Mouse (Mus musculus) layer of hippocampus, adult 11-12 months (tissue): Measurements from ENCODE around the gene Eif4g3.
A peak's percentile ranks its signal among the peaks of the same experiment; 100 is the strongest.

Experiments
- DNase-seq: peaks from one replicate; pipeline ENCODE4 v3.0.0; 2022; ENCODE audit warnings: low spot score

Gene Eif4g3

GRCm38 (mm10) chr4:138063372-138064265, 70.8 kb downstream of the Eif4g3 start:
- no peak for DNase-seq

- no peak for DNase-seq
Observed at GRCm38 (mm10) chr4:138064882-138065592, 72.2 kb downstream of the Eif4g3 start.

- DNase-seq = no peak
Observed at GRCm38 (mm10) chr4:138065593-138066169, 72.9 kb downstream of the Eif4g3 start.

- no peak for DNase-seq
Observed at GRCm38 (mm10) chr4:138066421-138066820, 73.6 kb downstream of the Eif4g3 start.

- DNase-seq = no peak
Observed at GRCm38 (mm10) chr4:138067858-138068257, 75.0 kb downstream of the Eif4g3 start.

- peak; percentile 85 for DNase-seq
Observed at GRCm38 (mm10) chr4:138068598-138068997, 75.8 kb downstream of the Eif4g3 start.

- no peak for DNase-seq
Observed at GRCm38 (mm10) chr4:138069371-138069770, 76.5 kb downstream of the Eif4g3 start.

- no peak for DNase-seq
Observed at GRCm38 (mm10) chr4:138071497-138071896, 78.7 kb downstream of the Eif4g3 start.

- no peak for DNase-seq
Observed at GRCm38 (mm10) chr4:138073086-138073485, 80.3 kb downstream of the Eif4g3 start.

GRCm38 (mm10) chr4:138073531-138073930, 80.7 kb downstream of the Eif4g3 start:
- no peak for DNase-seq

GRCm38 (mm10) chr4:138074896-138075584, 82.2 kb downstream of the Eif4g3 start:
- DNase-seq = no peak

- DNase-seq = no peak
Observed at GRCm38 (mm10) chr4:138077663-138078295, 85.0 kb downstream of the Eif4g3 start.

GRCm38 (mm10) chr4:138079234-138079633, 86.4 kb downstream of the Eif4g3 start:
- DNase-seq = no peak

GRCm38 (mm10) chr4:138082466-138082865, 89.6 kb downstream of the Eif4g3 start:
- DNase-seq = no peak

- DNase-seq = no peak
Observed at GRCm38 (mm10) chr4:138084103-138084502, 91.3 kb downstream of the Eif4g3 start.

- DNase-seq = peak; percentile 44
Observed at GRCm38 (mm10) chr4:138084851-138085573, 92.2 kb downstream of the Eif4g3 start.

- no peak for DNase-seq
Observed at GRCm38 (mm10) chr4:138086949-138087348, 94.1 kb downstream of the Eif4g3 start.

- no peak for DNase-seq
Observed at GRCm38 (mm10) chr4:138089512-138089911, 96.7 kb downstream of the Eif4g3 start.

- DNase-seq = no peak
Observed at GRCm38 (mm10) chr4:138091562-138092194, 98.9 kb downstream of the Eif4g3 start.

- DNase-seq = no peak
Observed at GRCm38 (mm10) chr4:138100456-138100855, 107.6 kb downstream of the Eif4g3 start.
